Mouse (Mus musculus) liver, embryonic 12.5 days (tissue): ENCODE results near the gene Ddit4. TPM values are rescaled to one million over a fixed set of nuclear protein-coding genes. Genes with fewer than 3 reads are reported as not detected.

Source experiments
- ATAC-seq: fragments of 200-750 bp; cut with Nextera tagmentation; 2 replicates; pipeline ENCODE4 v1.8.0; 2017; ENCODE audit warnings: moderate number of reproducible peaks, mild to moderate bottlenecking, moderate library complexity
- H3K27ac ChIP-seq: fragments of 300-500 bp; sonication (generic); 2 replicates; pipeline ENCODE4 v1.5.1; 2016; ENCODE audit warnings: mild to moderate bottlenecking
- H3K27me3 ChIP-seq: fragments of 300-500 bp; sonication (generic); replicated peaks from 2 replicates; pipeline ENCODE4 v1.6.1; 2016; ENCODE audit warnings: mild to moderate bottlenecking, moderate library complexity
- H3K36me3 ChIP-seq: fragments of 300-500 bp; sonication (generic); 2 replicates; pipeline ENCODE4 v1.6.1; 2016; ENCODE audit warnings: mild to moderate bottlenecking, moderate library complexity
- H3K4me1 ChIP-seq: fragments of 300-500 bp; sonication (generic); 2 replicates; pipeline ENCODE4 v1.6.1; 2016
- H3K4me2 ChIP-seq: fragments of 300-500 bp; sonication (generic); 2 replicates; pipeline ENCODE4 v1.6.1; 2016; ENCODE audit warnings: mild to moderate bottlenecking, moderate library complexity
- H3K4me3 ChIP-seq: fragments of 300-500 bp; sonication (generic); 2 replicates; pipeline ENCODE4 v1.5.1; 2016; ENCODE audit warnings: mild to moderate bottlenecking, moderate library complexity
- H3K9ac ChIP-seq: fragments of 300-500 bp; sonication (generic); 2 replicates; pipeline ENCODE4 v1.6.1; 2016; ENCODE audit warnings: mild to moderate bottlenecking, moderate library complexity
- H3K9me3 ChIP-seq: fragments of 300-500 bp; sonication (generic); replicated peaks from 2 replicates; pipeline ENCODE4 v1.6.1; 2016; ENCODE audit warnings: mild to moderate bottlenecking, moderate library complexity
- WGBS: fragments of 180-500 bp; shearing (Covaris S2); methylation state at CpG from one replicate; pipeline ENCODE4 v1.1.7; 2016; ENCODE audit not compliant: insufficient replicate concordance; 5-methylcytosine and 5-hydroxymethylcytosine counted together
- polyA plus RNA-seq: library from polyadenylated mRNA; unstranded; fragments of >200 nt; fragmentation: Nextera tagmentation; extraction: Ambion mirVana; gene quantifications from 2 replicates; pipeline ENCODE4 v1.2.1, GENCODE M21; 2016

The Ddit4 gene
- polyA plus RNA-seq, 1 experiment from 2014 or later: 5.4 TPM

DNA sequence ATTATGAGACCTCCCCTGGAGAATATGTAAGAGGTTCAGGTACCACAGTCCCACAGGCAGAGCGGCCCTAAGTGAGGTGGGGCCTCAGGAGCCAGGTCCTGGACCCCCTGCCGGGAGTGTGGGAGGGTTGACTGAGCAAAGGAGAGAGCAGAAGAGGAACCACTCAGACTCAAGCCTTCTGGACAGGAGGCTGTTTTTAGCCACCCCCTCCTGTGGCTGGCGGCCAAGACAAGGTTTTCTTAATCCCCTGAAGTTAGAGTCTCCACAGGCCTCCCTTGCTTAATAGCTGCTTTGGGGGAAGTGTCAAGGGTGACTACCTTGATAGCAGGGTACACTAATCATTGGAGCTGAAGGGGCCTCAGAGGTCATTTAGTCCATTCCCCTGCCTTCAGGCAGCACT is 27.3 kb downstream of the Ddit4 start:
- H3K4me2 ChIP-seq: no peak overlapping the region
- H3K27me3 ChIP-seq: no peaks in the 10 kb centered on the region
- no peaks in the 10 kb centered on the region for H3K9me3 ChIP-seq
- WGBS: 35% methylated on average over 3 of the region's 3 CpGs
- ATAC-seq: no peak
- peaks cover 36% of the 10 kb centered on the region for H3K4me1 ChIP-seq
- H3K36me3 ChIP-seq: no peaks in the 10 kb centered on the region
- H3K4me3 ChIP-seq: no peak overlapping the region
- no peak overlapping the region for H3K27ac ChIP-seq
- no peak overlapping the region for H3K9ac ChIP-seq

DNA sequence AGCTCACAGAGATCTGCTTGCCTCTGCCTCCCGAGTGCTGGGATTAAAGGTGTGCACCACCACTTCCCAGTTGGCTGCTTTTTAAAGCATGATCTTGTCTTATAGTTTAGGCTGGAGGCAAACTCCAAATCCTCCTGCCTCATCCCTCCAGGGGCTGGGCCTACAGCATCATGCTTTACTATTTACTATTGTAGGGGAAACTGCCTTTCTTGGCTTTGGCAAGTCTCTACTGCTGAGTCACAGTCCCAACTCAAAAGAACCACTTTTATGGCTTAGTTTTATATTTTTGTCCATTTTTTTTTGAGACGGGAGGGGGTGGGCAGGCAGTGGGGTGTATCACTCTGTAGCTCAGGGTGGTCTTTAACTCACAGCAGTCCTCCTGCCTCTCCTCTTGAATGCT is 28.1 kb downstream of the Ddit4 start:
- no peak overlapping the region for H3K9ac ChIP-seq

DNA sequence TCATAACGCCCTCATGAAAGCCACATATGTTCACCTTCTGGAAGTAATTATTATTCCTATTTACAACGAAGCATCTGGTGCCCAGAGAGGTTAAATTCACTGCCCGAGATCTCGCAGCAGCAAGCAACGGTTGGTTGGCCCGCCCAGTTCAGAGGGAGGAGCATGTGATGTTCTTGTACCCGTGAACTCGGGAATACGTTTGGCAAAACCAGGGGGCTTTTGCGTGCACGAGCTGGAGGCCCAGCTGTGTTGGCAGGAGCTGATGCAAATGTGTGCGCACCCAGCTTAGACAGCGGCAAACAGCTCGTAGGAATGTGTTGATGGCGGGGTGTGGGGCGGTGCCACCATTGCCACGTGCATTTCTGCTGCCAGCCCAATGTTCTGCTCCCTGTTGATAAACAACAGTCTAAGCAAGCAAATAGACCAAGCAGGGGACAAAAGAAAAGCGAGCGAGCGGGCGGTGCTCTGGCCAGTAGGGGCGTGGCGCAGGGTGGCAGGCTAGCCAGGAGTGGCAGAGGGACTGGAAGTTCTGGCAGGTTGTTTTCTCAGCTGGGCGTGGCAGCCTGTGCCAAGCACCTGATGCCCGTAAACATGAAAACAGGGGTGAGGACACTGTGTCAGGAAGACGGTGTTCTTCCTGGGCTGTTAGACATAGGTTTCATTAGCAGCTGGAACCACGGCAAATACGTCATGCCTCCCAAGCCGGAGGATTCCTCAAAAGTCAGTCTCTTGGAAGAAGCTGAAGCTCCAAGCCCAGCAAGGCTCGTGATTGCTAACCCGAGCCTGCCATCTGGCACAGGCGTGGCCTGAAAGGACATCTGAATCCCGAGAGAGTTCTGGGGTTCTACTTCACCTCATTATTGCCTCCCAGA is 30.6 kb downstream of the Ddit4 start:
- peak overlapping the region; percentile 66 for H3K27ac ChIP-seq
- H3K36me3 ChIP-seq: no peaks in the 10 kb centered on the region
- no peaks in the 10 kb centered on the region for H3K27me3 ChIP-seq
- peaks cover 49% of the 10 kb centered on the region for H3K4me1 ChIP-seq
- ATAC-seq: peak; percentile 77
- peak overlapping the region; percentile 56 for H3K4me3 ChIP-seq
- peak overlapping the region; percentile 55 for H3K9ac ChIP-seq
- no peaks in the 10 kb centered on the region for H3K9me3 ChIP-seq
- 9% methylated on average over 33 of the region's 33 CpGs for WGBS
- H3K4me2 ChIP-seq: peak overlapping the region; percentile 85

More for the DNA sequence above, 28.1 kb downstream of the Ddit4 start:
- no peak overlapping the region for H3K4me3 ChIP-seq
- H3K4me2 ChIP-seq: no peak overlapping the region
- ATAC-seq: no peak
- no peaks in the 10 kb centered on the region for H3K36me3 ChIP-seq
- peaks cover 36% of the 10 kb centered on the region for H3K4me1 ChIP-seq
- no peaks in the 10 kb centered on the region for H3K9me3 ChIP-seq
- no peaks in the 10 kb centered on the region for H3K27me3 ChIP-seq
- H3K27ac ChIP-seq: no peak overlapping the region
- WGBS: 49% methylated on average over 2 of the region's 2 CpGs

DNA sequence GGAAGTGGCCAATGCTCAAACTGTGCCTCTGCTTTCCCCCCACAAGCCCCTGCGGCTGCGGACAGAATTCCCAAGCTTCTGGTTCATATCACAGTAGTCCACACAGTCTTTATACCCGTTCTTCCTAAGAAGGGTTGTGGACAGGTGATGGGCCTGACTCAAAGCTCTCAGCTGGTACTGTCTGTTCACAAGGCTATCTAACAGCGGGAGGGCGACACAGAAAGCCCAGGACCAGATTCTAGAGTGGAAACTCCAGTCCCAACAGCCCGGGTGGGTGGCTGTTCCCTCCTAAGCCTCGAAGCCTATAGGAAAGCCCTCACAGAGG is 31.2 kb downstream of the Ddit4 start:
- no peak for ATAC-seq
- Histone ChIP-seq H3K9ac (peak overlapping the region; percentile 55), H3K36me3 (no peaks in the 10 kb centered on the region), H3K9me3 (no peaks in the 10 kb centered on the region), H3K4me2 (peak overlapping the region; percentile 85), H3K27ac (peak overlapping the region; percentile 66), H3K27me3 (no peaks in the 10 kb centered on the region), H3K4me1 (peaks cover 55% of the 10 kb centered on the region), H3K4me3 (peak overlapping the region; percentile 56)
- WGBS: 30% methylated on average over 7 of the region's 7 CpGs

DNA sequence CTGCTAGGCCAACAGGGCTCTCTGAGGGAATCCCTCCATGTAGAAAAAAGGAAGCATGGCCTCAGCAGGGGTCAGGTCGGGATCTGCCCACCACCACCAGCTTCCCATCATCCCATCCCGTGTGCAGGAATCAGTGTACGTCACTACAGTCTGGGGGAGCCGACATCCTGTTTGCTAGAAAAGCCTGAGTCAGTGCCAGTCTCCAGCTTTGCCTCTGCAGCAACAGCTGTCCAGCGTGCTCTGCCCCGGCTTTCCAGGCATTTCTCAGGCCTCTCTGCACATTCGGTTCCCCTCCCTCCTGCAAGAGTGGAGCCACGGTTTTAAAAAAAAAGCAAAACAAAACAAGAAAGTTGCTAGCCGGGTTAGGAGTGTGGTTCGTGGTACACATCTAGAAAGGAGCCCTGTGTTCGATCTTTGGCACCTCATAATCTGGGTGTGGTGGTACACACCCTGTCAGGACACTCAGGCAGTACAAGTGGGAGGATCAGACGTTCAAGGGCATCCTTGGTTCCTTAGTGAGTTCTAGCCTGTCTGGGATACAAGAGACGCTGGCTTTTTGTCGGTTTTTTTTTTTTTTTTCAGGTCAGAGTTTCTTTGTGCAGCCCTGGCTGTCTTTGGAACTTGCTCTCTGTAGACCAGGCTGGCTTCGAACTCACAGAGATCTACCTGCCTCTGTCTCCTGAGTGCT is 32.0 kb downstream of the Ddit4 start:
- H3K27ac ChIP-seq: peak overlapping the region; percentile 56; the same call in 1 of the 2 replicates
- H3K9ac ChIP-seq: no peak overlapping the region
- H3K36me3 ChIP-seq: no peaks in the 10 kb centered on the region
- peak overlapping the region; percentile 85; the same call in 1 of the 2 replicates for H3K4me2 ChIP-seq
- H3K4me3 ChIP-seq: no peak overlapping the region
- no peaks in the 10 kb centered on the region for H3K9me3 ChIP-seq
- no peak for ATAC-seq
- no peaks in the 10 kb centered on the region for H3K27me3 ChIP-seq
- 48% methylated on average over 15 of the region's 15 CpGs for WGBS
- H3K4me1 ChIP-seq: peaks cover 54% of the 10 kb centered on the region

DNA sequence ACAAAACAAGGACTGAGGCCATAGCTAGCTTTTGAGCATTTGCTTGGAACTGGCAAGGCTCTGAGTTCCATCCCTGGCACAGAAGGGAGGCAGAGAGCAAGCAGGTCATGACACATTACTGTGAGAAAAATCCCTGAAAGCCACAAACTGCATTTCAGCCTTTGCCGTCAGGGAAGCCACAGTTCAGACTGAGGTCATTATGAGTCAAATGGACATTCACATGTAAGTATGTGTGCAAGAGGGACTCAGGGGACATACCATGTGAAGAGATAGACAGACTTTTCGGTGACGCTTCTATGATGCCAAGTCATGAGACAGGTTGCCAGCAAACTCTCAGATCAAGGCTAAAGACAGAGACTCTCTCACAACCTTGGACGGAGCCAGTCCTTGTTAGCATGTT is 33.5 kb downstream of the Ddit4 start:
- Histone ChIP-seq H3K36me3 (no peaks in the 10 kb centered on the region), H3K4me3 (no peak overlapping the region), H3K27ac (no peak overlapping the region), H3K9ac (no peak overlapping the region), H3K9me3 (no peaks in the 10 kb centered on the region), H3K27me3 (0 out of 2 replicates have a peak, but pooled peaks cover under 1% of the 10 kb centered on the region), H3K4me2 (no peak overlapping the region), H3K4me1 (peaks cover 51% of the 10 kb centered on the region)
- ATAC-seq: no peak
- WGBS: 85% methylated on average over 4 of the region's 4 CpGs

DNA sequence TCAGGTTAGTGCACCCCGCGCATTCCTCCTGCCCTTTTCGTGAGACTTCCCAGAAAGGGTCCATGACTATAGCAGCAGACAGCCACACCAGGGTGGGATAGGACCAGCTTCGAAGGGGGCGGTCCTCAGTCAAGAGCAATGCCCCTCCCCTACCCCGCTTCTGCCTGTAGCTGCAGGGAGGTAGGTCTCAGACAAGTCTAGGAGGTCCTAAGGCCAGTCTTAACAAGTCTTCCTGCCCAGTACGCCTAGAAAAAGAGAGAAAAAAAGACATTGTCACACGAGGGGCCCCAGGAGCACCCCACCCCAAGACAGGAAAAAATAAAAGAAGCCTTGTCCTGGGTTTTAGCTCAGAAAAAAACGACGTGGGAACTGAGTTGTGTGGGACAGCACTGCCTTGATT is 35.0 kb downstream of the Ddit4 start:
- H3K4me2 ChIP-seq: peak overlapping the region; percentile 70
- peak overlapping the region; percentile 49 for H3K9ac ChIP-seq
- peak overlapping the region; percentile 38 for H3K27ac ChIP-seq
- no peaks in the 10 kb centered on the region for H3K36me3 ChIP-seq
- ATAC-seq: peak; percentile 71
- peaks cover 15% of the 10 kb centered on the region for H3K27me3 ChIP-seq
- H3K4me1 ChIP-seq: peaks cover 49% of the 10 kb centered on the region
- 4% methylated on average over 10 of the region's 10 CpGs for WGBS
- no peaks in the 10 kb centered on the region for H3K9me3 ChIP-seq
- H3K4me3 ChIP-seq: peak overlapping the region; percentile 39

DNA sequence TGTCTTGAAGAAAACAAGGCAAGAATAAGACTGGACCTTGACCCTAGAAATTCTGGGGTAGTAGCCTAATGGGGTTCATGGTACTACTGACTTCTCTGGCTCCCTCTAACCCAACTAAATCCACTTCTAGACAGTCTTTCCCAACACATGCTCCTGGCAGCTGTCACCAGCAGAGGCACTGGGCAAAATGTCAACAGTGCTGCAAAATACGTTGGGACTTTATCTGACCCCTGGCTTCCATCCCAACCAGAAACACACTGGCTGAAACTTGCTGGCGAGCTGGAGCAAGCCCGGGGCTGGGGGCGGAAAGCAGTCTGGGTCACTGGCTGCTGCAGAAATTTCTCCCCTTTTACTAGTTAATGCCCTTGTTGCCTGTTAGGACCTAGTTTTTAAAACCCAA is 35.5 kb downstream of the Ddit4 start:
- 5% methylated on average over 4 of the region's 4 CpGs for WGBS

DNA sequence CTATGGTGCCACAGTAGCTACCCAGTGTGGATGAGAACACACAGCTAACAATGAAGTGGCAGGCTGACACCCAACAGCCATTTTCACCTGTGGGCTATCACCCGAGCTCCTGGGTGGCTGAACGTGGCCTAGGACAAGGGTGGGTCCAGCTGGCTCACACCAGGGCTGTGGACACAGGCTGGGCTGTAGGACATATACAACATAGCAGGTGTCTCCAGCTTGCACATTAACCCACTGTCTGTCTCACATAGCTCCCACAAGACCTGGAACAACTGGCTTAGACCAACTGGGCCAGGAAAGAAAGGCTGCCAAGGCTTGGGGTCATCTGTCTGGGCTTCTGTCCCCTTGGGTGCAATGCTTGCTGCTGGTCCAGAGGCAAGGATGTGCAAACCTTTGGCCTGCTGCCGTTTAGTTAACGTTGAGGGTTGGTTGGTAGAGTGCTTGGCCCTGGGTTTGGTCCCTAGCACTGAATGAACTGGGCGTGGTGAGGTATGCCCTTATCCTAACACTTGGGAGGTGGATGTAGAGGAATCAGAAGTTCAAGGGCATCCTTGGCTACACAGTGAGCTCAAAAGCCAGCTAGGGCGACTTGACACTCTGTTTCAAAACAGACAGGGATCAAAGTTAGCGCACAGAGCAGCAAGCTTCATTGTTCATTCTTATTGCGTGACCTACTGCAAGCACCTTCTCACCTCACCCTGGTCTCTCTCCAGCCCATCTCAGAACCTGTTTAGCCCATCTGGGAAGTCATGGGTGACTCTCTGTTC is 36.3 kb downstream of the Ddit4 start:
- no peak overlapping the region for H3K4me2 ChIP-seq
- no peak overlapping the region for H3K4me3 ChIP-seq
- no peaks in the 10 kb centered on the region for H3K36me3 ChIP-seq
- H3K9me3 ChIP-seq: no peaks in the 10 kb centered on the region
- 78% methylated on average over 8 of the region's 8 CpGs for WGBS
- no peak overlapping the region for H3K27ac ChIP-seq
- H3K4me1 ChIP-seq: peaks cover 46% of the 10 kb centered on the region
- ATAC-seq: no peak
- H3K9ac ChIP-seq: no peak overlapping the region
- H3K27me3 ChIP-seq: peaks cover 28% of the 10 kb centered on the region

More for the DNA sequence above, 35.5 kb downstream of the Ddit4 start:
- H3K4me2 ChIP-seq: peak overlapping the region; percentile 70
- H3K27ac ChIP-seq: peak overlapping the region; percentile 38
- no peak for ATAC-seq
- peaks cover 20% of the 10 kb centered on the region for H3K27me3 ChIP-seq
- no peaks in the 10 kb centered on the region for H3K36me3 ChIP-seq
- peak overlapping the region; percentile 49 for H3K9ac ChIP-seq
- peaks cover 49% of the 10 kb centered on the region for H3K4me1 ChIP-seq
- no peaks in the 10 kb centered on the region for H3K9me3 ChIP-seq
- peak overlapping the region; percentile 39 for H3K4me3 ChIP-seq

DNA sequence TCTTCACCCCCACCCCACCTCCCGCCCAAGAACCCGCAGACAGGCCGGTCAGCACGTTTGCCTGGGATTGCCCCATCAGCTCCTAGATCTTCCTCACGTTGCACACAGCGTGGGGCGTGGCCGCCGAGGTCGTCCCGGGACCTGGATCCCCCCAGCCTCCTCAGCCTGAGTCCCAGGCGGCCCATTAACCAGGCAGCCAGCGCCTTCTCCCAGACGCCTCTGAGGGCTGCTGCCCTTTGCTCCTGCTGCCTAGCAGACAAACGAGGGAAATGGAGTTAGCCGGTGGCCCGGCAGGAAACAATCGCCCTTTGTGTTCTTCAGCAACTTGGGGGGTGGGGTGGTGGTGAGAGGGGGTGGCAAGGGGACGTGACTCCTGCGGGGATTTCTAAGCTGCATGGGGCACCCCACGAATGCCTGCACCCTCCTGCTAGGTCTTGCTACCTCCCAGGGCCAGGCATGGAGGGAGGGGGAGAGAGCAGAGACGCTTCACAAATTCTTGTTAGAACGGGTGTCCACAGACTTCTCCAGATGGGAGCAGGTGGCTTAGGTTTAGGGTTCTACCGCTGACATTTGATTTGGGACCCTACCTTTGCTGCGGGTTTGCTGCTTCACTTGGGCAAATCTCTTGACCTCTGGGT is 40.0 kb downstream of the Ddit4 start:
- Histone ChIP-seq H3K9ac (no peak overlapping the region), H3K27me3 (peaks cover 54% of the 10 kb centered on the region), H3K4me1 (peaks cover 60% of the 10 kb centered on the region), H3K9me3 (no peaks in the 10 kb centered on the region), H3K27ac (no peak overlapping the region), H3K36me3 (no peaks in the 10 kb centered on the region), H3K4me3 (no peak overlapping the region), H3K4me2 (peak overlapping the region; percentile 38)
- ATAC-seq: no peak
- 16% methylated on average over 25 of the region's 25 CpGs for WGBS

DNA sequence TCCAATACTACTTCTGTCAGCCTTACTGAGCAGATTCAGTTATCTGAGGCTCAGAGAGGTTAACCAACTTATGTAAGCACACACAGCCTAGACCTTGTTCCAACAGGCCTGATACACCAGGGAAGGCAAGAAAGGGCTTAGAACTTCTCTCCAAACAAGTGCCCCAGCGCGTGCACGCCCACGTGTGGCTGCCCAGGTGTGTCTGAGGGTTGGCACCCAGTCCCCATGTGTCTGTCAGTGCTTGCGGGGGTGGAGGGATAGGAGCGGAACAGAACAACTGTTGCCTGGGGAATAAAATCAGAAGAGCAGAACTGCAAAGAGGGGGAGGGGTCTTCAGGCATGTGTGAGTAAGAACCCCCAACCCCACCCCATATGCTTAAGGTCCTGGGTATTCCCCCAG is 40.5 kb downstream of the Ddit4 start:
- ATAC-seq: no peak
- no peak overlapping the region for H3K27ac ChIP-seq
- H3K9ac ChIP-seq: no peak overlapping the region
- H3K9me3 ChIP-seq: no peaks in the 10 kb centered on the region
- peak overlapping the region; percentile 38 for H3K4me2 ChIP-seq
- H3K27me3 ChIP-seq: peaks cover 54% of the 10 kb centered on the region
- WGBS: 40% methylated on average over 6 of the region's 6 CpGs
- H3K36me3 ChIP-seq: no peaks in the 10 kb centered on the region
- H3K4me1 ChIP-seq: peaks cover 54% of the 10 kb centered on the region
- H3K4me3 ChIP-seq: no peak overlapping the region
